Mouse (Mus musculus): ENCODE measurements around the gene Trim3. TPM values are rescaled to one million over a fixed set of nuclear protein-coding genes. Genes with fewer than 3 reads are reported as not detected.

Gene Trim3
- total RNA-seq (2021), result 32.5 and 47.2 TPM in 2 replicates
- long read RNA-seq, experiment 1, transcript Trim3-202 (12 exons, 2,841 nt), result major isoform, 7 of 25 reads
- long read RNA-seq, experiment 1, partial matches to known transcripts, result 5 of 25 reads
- long read RNA-seq, experiment 1, other reads (novel, unspliced or antisense), result 9 of 25 reads
- long read RNA-seq, experiment 2, transcript Trim3-202 (12 exons, 2,841 nt), result major isoform, 5 of 14 reads
- long read RNA-seq, experiment 2, partial matches to known transcripts, result 2 of 14 reads
- long read RNA-seq, experiment 2, other reads (novel, unspliced or antisense), result 6 of 14 reads

DNA sequence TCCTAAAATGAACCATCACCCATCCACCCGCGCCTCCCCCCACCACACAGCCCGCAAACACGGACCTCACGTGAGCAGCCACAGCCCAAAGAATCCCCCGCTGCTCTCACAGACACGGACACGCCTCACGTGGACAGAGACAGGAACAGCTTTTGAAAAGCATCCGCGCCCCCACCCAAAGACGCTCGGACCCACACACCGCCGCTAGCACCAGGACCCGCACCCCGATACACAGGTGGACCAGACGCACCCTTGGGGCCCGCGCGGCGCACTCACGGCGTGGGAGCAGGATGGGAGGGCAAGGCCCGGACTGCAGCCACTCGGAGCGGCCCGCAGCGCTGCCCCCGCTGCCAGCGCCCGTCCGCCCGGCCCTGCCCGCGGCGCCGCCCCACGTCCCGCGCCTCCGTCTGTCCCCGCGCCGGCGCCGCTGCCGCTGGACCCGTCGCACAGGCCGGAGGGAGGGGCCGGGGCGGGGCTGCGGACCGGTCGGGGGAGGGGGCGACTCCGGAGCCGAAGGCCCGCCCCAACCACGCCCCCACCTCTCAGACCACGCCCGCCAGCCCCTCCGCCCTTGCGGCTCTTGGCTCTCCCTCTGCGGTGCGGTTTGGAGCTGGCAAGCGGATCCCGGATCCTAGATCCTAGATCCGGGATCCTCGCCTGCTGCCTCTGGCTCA lies at the start of gene Trim3:
Gene Trim3, minus strand, starts transcription at position 445 of the 674 bp plus-strand sequence.
- DNase-seq, result peak; percentile 97

DNA sequence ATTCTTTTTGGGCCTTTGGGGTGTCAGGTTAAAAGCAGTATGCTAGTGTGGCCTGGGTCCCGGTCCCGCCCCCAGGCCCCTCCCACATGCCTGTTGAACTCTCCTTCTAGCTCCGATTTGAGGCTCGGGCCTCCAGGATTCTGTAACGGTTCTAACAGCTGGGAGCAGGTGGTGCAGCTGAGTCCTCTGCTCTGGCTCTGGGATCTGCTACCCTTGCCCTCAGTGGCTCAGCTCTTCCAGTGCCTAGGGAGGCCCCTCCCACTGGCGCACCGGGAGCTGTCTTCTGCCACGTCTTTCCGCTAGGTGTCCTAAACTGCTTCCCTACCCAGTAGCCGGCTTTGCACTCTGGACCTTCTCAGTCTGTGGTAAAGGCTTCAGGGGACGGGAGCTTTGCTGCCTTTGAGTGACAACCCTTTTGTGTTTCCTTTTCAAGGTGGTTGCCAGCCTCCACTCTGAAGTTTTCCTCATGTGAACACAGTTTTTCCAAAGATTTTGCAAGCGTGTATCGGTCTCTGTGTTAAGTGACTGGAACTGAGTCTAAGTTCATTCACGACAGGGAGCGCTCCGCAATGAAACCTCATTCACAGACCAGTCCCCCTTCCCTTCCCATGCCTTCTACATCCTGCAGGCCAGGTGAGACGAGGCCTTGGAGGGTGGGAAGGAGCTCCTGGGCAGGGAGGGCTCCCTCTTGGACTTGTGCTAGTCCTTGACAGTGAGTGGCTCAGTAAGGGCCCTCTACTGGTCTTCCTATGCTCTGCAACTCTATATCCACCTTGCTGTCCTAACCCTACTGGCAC lies 17.5 kb upstream of the Trim3 start, which contains the start of gene Dnhd1:
Gene Dnhd1, plus strand, starts transcription at position 189 of the 797 bp plus-strand sequence.
- DNase-seq, result peak; percentile 89

DNA sequence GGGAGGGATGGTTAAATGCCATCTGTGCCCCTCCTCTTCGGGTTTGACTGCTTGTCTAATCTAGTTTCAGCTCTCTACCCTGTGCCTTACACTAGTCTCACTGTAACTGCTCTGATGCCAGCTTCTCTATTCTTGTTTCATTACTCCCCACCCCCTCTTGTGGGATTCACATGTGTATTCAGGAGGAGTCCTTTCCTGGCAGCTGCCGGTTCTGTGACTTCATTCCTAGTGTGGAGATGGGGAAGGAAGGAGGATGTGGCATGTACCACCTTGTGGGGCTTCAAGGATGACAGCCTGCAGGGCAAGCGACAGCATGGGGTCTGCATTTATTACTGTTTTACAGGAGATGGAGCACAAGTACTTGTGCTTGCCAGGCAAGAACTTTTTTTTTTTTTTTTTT lies 8.6 kb upstream of the Trim3 start:
- DNase-seq, result no peak

DNA sequence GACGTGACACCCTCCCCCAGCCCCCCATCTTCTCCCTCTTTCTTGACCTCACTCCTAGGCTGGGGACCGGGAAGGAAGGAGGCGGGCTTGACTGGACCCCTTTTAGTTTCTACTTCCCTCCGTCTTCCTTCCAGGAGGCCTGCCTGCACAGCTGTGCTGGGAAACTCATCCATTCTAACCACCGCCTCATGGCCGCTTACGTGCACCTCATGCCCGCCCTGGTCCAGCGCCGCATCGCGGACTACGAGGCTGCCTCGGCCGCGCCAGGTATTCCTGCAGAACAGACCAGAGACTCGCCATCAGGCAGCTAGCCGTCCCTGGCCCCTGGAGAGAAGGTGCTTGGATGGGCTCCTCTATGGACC lies 7.5 kb upstream of the Trim3 start:
- DNase-seq, result peak; percentile 46

DNA sequence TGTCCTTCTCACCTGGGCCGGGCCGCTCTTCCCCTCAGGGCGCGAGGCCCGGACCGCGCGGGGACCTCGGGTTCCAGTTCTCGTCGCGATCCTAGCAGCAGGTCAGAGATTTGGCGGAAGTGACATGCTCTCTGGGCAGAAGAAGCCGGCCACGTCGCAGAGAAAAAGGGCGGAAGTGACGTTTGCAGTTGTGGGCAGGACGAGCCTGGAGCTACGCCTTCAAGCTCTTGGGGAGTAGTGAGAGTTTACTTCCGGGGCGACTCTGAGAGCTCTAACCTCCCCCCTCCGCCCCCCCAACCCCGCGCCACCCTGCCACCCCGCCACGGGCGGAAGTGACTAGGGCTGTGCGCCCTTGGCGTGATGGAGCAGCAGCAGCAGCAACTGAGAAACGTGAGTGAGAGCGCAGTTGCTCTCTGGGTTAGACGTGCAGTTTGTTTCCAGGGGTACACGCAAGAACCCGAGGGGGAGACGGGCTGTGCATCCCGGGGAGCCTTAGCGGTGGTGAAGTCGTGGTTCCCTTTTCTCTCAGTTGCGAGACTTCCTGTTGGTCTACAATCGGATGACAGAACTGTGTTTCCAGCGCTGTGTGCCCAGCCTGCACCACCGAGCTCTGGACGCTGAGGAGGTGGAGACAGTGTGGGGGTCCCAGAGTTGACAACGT lies 7.0 kb upstream of the Trim3 start, which contains the start of the genes Arfip2 and Gm45799:
Gene Arfip2, minus strand, starts transcription at position 184 of the 661 bp plus-strand sequence.
Gene Gm45799, plus strand, starts transcription at position 320 of the 661 bp plus-strand sequence.
- DNase-seq, result peak; percentile 97

DNA sequence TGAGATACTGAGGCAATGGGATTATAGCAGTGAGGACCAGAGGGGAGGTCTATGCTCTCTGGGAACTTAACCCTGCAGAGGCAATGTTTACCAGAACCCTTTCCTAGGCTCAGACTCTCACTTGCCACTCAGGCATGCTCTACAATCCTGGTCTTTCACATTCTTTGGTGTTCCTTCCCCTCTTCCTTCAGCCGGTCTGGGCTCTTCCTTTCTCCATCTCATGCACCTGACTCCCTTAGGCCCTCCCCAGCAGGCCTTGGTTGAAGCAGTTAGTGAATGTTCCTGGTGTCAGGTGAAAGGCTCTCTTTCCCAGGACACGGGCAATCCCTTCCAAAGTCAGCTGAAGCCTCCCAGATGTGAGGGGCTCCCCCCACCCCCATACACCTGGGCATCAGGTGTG lies 6.4 kb upstream of the Trim3 start, which contains the start of gene Timm10b:
Gene Timm10b, plus strand, starts transcription at position 301 of the 400 bp plus-strand sequence.
- no peak for DNase-seq

DNA sequence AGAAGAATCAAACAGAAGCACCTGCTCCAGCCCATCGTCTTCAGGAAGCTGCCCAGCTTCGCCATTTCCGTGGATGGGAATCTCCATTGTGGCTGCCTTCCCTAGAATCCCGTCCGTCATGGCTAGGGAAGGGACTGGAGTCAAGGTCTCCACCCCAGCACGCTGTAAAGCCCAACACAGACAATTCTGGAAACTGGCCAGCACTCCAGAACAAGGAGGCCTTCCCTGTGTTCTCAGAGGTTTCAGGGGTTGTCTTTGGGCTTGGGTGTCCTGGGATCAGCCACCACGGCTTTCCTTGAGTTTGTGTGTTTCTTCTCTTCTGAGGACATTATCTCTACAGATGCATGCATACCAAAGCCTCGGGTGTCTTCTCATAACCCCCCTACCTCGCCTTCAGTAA lies 5.9 kb upstream of the Trim3 start:
- peak; percentile 54 for DNase-seq

DNA sequence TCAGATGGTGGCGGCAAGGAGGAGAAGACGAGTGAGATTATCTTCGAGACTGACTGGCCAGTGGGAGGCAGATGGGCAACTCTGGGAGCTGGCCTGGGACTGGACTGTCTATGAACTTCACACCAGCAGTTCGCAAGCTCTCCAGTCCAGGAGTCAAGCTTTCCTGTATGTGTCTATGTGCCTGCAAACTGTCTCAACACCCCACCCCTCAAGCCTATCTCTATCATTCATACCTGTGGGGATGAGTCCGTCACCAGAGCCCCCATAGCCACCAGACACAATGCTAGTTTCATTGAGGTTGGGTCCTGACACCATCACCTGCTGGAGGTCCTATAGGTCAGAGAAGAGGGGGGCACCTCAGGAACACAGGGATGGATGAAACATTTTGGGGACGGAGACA lies 5.4 kb upstream of the Trim3 start:
- DNase-seq, result no peak

DNA sequence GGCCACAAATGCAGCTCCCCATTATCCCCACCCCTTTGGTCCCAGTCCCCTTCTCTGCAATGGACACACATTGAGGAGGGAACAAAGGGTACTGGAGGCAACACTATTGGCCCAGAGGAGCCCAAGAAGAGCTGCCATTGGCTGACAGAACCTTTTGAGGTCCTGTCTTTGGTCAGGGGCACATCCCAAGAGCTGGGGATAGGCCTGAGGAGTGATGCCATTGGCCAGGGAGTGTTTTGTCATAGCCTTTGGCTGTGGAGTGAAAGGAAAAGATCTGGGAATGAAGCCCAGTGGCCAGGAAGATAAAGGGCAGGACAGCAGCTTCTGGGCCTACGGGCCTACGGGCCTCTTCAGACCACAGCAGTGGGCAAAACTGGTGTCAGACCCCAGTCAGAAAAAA lies 2.4 kb upstream of the Trim3 start:
- DNase-seq, result no peak

DNA sequence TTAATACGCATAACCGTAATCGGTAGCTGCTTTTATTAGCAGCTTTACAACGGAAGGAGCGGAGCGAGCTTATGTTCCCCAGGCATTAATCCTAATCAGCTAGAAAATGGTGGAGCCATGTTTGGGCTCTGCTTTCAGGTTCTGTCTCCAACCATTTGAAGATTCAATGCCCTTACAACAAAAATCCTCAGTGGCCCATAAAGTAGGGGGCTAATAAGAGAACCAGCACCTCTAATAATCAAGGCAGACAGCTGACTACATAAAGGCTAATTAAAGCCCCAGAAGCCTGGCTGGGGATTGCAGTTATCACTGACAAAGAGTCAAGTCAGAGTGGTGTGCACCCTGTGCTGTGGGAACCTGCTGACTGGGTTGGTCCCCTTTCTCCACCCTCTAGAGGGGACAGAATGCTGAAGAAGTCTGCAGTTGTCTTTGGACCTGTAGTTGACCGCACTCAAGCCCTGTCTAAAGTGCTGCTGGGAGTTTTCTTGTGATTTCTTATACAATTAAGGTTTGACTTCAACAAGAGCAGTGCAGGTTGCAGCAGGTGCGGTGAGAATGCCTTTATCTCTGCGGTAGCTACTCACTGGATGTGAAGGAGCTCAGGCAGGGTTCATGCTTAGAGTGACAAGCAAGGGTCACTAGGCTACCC lies 1.0 kb upstream of the Trim3 start:
- DNase-seq, result no peak

DNA sequence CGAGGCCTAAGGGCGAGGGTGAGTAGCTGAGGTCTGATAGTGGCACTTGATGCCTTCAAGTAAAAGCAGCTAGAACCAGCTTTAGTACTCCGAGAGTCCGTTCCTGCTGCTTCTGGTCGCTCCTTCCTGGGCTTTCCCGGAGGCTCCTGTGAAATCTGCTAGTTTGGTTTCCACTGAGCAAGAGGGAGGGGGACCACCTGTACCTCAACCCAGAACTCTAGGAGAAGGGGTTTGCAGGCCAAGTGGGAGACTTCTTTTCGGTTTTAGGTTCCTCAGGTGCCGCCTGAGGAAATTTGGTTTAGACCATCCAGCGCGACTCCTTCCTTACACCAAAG lies 397 bp upstream of the Trim3 start:
- no peak for DNase-seq

DNA sequence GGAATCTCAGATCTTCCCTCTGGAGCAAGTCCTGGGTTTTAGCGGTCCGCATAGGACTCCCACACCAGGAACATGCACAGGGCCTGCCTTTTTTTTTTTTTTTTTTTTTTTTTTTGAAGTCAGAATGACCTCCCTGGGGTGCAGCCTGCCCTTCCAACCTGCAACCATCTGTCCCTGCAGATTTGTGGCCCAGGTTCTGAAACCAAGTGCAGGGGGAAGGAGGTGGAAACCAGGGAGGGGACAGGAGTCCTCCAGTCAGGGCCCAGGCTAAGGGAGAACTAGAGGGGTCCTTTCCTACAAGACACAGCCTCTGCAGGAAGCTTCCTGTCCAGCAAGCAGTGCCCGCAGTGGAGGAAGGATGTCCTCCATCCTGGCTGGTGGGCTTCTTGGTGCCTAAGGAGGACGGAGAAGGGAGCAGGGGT lies 809 bp downstream of the Trim3 start:
- peak; percentile 21 for DNase-seq

DNA sequence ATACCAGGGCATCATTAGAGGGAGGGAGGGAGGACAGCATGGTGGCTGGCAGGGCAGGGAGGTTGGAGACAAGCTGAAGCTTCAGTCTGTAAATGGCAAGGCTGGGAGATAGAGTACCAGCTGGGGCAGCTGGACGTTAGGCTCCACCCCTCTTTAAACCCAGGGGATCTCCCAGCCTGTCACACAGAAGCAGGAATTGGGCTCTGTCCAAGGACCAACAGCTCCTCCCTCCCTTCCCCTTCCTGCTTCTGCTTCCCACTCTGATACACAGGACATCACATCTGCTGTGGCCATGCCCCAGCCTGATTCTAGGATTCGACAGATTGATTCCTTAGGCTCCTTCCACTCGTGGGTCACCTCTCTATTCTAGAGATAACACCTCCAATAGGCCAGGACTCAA lies 4.7 kb downstream of the Trim3 start:
- peak; percentile 83 for DNase-seq

DNA sequence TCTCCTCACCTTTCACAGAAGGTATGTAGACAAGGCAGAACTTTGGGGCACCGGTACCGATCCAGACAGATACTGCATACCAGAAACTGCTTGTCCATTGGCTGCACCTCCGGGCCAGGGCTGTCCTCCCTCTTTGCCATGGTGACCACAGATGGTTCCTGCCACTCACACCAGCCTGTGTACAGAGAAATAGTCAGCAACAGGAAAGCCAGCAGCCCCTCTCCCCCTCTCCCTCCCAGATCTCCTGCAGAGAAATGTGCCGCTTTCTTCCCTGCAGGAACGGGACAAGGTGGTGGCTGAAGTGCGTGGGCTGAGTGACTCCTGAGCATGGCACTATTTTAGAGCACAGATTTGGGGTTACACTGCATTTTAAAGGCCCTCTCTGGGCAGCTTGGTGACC lies 8.0 kb downstream of the Trim3 start:
- DNase-seq, result no peak

DNA sequence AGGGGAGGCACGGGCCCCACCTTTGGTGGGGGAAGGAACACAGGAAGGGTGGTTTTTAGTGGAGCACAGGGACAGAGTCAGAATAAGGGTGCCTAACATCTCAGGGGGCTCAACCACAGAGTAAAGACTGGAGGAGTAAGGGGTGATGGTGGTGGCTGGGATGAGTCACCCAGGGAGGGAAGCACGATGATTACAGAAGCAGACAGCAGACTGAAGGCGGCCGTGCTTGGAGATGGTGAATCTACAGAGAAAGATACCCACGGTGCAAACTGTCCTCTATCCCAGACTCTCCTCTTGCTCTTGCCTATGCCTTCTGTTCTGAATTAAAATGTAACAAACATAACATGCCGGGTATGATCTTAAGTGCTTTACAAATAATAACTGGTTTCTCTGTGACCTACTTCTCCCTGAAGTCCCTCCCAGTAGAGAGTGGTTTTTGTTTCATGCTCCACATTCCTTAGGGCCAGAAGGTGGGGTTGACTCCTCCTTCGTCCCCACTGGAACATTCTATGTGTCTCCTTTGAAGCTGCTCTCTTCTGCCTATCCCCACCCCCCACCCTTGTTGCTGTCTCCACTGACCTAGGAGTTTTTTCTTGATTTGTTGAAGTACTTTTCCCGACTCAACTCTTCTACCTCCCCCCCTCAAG lies 11.6 kb downstream of the Trim3 start:
- DNase-seq, result no peak

DNA sequence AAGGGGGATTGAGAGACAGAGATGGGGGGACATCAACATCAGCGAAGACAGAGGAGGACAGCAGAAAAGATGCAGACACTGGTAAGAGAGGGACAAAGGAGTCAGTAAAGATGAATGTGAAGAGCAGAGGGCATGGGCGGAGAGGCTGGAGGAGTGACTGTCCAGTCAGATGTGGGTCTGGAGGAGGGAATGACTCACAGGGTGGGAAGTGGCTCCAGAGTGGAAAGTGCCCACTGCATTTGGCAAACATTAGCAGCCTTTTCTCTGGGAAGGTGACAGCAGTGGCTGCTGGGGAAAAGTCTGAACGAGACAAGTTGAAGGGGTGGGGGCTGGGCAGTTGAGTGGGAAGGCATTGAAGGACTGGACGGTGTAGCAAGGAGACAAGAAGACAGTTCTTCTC lies 12.3 kb downstream of the Trim3 start:
- peak; percentile 18 for DNase-seq

DNA sequence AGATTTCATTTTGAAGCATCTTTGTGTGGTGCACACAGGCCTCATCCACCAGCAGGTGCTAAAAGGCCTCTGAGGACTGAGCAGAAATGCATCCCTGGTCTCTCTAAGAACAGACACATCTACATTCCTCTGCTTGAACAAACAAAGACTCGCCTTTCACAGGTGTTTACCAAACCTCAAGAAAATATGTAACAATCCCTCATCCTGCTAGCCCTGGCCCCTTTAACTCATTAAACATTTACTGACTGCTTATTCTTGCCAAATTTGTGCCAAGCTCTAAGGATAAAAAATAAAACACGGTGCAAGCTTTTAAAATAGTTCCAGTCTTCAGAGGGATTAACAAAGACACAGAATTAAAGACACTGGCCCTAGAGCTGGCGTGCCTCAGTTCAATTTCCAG lies 13.7 kb downstream of the Trim3 start:
- no peak for DNase-seq

DNA sequence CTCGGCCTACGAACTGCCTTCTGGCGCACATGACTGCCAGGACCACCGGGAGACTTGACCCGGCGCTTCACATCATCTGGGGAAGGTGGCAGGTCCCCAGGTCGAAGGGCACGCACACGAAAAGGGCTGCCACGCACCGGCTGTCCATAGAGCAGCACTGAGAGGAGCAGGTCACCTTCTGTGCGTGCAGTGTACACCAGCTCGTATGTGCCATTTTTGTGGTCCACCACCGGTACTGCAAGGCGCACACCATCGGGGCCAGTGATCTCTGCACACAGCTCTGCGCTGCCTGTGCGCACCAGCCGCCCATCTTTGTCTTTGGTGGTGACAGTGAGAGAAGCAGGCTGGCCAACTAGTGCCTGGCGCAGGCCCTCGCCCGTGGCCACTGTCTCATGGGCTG lies 15.6 kb downstream of the Trim3 start:
- no peak for DNase-seq

DNA sequence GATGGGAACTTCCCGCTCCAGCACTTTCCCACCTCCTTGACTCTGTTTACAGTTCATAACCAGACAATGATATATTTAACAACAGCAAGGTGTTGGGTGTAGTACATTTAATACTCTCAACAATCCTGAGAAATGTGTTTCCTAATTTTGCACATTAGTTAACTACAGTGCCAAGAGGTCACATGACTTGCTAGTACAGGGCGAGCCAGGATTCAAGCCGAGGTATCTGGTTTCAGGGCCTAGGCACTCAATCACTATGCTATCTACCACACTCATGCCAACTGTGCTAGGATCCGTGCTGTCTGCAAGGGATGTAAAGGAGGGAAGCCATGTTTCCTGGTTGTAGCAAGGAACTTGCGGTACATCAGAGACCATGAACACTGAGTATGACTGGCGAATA lies 16.8 kb downstream of the Trim3 start:
- no peak for DNase-seq

DNA sequence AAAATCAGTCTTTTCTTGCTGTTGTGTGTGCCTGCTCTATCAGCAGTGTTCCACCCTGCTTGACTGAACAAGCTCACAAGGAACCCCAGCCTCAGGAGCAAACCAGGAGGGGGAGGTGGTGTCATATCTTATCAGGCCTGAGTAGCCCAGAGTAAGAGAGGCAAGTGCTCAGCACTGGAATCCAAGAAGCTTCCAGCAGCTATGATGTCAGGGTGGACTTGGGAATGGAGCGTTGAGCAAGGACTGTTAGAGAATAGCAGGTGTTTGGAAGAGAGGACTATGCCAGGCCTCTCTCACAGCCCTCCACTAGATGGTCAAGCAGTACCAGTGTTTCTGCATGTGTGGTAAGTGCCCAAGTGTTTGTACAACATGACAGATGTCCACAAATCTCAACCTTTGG lies 17.7 kb downstream of the Trim3 start:
- no peak for DNase-seq

DNA sequence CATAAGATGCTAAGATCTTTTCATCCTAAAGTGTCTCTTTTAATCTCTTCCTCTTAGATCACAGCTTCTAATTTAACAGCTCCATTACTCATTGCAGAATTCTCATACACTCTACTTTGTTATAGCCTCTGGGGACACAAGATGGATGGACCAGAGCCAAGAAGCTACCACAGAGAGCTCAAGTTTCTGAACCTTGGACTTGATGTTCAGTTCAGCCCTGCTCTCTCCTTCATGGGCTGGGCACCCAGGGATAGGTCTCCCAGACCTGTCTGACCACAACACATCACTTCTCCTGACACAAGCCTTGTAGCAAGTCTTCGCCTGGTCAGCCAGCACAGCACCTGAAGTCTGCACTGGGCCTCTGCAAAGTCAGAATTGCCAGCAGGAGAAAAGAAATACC lies 19.0 kb downstream of the Trim3 start:
- no peak for DNase-seq

Measured in adrenal gland, postnatal 14 days (tissue).